Mouse (Mus musculus): ENCODE results near the gene Ky. TPM values are rescaled to one million over a fixed set of nuclear protein-coding genes. Genes with fewer than 3 reads are reported as not detected.

Ky gene
- total and polyA plus RNA-seq, 3 experiments: 0.05 TPM; not detected in 2

GRCm38 (mm10) chr9:102581921-102582469 is 76.4 kb downstream of the Ky start:
- ATAC-seq (ENCODE audit: extremely low read depth, insufficient number of reproducible peaks, low FRiP score, poor library complexity, severe bottlenecking): no peak
- H3K36me3 ChIP-seq (replicated peaks): peaks cover 36% of the 10 kb centered on the region

GRCm38 (mm10) chr9:102587347-102587746 is 81.8 kb downstream of the Ky start:
- TF ChIP-seq GATA1 (IDR thresholded peaks at IDR 0.05; ENCODE audit: borderline replicate concordance, low read length): no peak
- H3K9me3 ChIP-seq (replicated peaks): no peaks in the 10 kb centered on the region
- no peaks in the 10 kb centered on the region for H3K27me3 ChIP-seq (ENCODE audit: insufficient read depth, low read length)
- H3K4me3 ChIP-seq (ENCODE audit: low read depth, low read length): no peak overlapping the region
- ATAC-seq (ENCODE audit: extremely low read depth, insufficient number of reproducible peaks, low FRiP score, poor library complexity, severe bottlenecking) (no peak), DNase-seq (ENCODE audit: low spot score) (no peak)
- H3K4me1 ChIP-seq (ENCODE audit: insufficient read depth, low read depth, low read length): no peaks in the 10 kb centered on the region
- H3K36me3 ChIP-seq (replicated peaks): peaks cover 65% of the 10 kb centered on the region

More at GRCm38 (mm10) chr9:102581921-102582469, 76.4 kb downstream of the Ky start:
- H3K4me1 ChIP-seq (ENCODE audit: insufficient read depth, low read depth, low read length): no peaks in the 10 kb centered on the region
- TF ChIP-seq POLR2AphosphoS5 (IDR thresholded peaks at IDR 0.05; ENCODE audit: insufficient replicate concordance, low read depth, low read length) (no peak), TAL1 (conservative IDR thresholded peaks at IDR 0.05; ENCODE audit: low read depth, low read length) (no peak), GATA2 (IDR thresholded peaks at IDR 0.05; ENCODE audit: borderline replicate concordance, low read depth, low read length) (no peak), CTCF (IDR thresholded peaks at IDR 0.05; ENCODE audit: low read depth, low read length) (no peak), GATA1 (IDR thresholded peaks at IDR 0.05; ENCODE audit: borderline replicate concordance, low read length) (no peak)
- no peaks in the 10 kb centered on the region for H3K9me3 ChIP-seq (replicated peaks)
- H3K27me3 ChIP-seq (ENCODE audit: insufficient read depth, low read length): 0 out of 2 replicates have a peak, but pooled peaks cover 2% of the 10 kb centered on the region
- DNase-seq (ENCODE audit: low spot score): no peak
- H3K4me3 ChIP-seq (ENCODE audit: low read depth, low read length): no peak overlapping the region

GRCm38 (mm10) chr9:102594667-102595393 is 89.3 kb downstream of the Ky start:
- Histone ChIP-seq H3K9me3 (replicated peaks) (no peaks in the 10 kb centered on the region), H3K4me3 (ENCODE audit: low read depth, low read length) (no peak overlapping the region), H3K4me1 (ENCODE audit: insufficient read depth, low read depth, low read length) (0 out of 2 replicates have a peak, but pooled peaks cover 2% of the 10 kb centered on the region), H3K36me3 (replicated peaks) (peaks cover 67% of the 10 kb centered on the region), H3K27me3 (ENCODE audit: insufficient read depth, low read length) (no peaks in the 10 kb centered on the region)
- no peak for TF ChIP-seq CTCF (IDR thresholded peaks at IDR 0.05; ENCODE audit: low read depth, low read length)
- no peak for TF ChIP-seq GATA1 (IDR thresholded peaks at IDR 0.05; ENCODE audit: borderline replicate concordance, low read length)
- TF ChIP-seq GATA2 (IDR thresholded peaks at IDR 0.05; ENCODE audit: borderline replicate concordance, low read depth, low read length): no peak
- TF ChIP-seq POLR2AphosphoS5 (IDR thresholded peaks at IDR 0.05; ENCODE audit: insufficient replicate concordance, low read depth, low read length): no peak
- TF ChIP-seq TAL1 (conservative IDR thresholded peaks at IDR 0.05; ENCODE audit: low read depth, low read length): no peak
- ATAC-seq (ENCODE audit: extremely low read depth, insufficient number of reproducible peaks, low FRiP score, poor library complexity, severe bottlenecking): no peak
- DNase-seq (ENCODE audit: low spot score): no peak

Other genes starting within 250 kb of the Ky start
- not detected in 2 replicates for gene Ephb1, start 151.1 kb upstream of the Ky start, total RNA-seq (2014; fragmentation: Nextera tagmentation)
- gene Ephb1, start 151.1 kb upstream of the Ky start, total RNA-seq (2017): 0.05 and 0.06 TPM in 2 replicates
- not detected in 2 replicates for gene Ephb1, start 151.1 kb upstream of the Ky start, polyA plus RNA-seq (2012)
- gene Anapc13, start 120.5 kb downstream of the Ky start, total RNA-seq (2014; fragmentation: Nextera tagmentation): 36.5 and 39.3 TPM in 2 replicates
- gene Anapc13, start 120.5 kb downstream of the Ky start, total RNA-seq (2017): 103 and 137 TPM in 2 replicates
- 35.0 and 55.8 TPM in 2 replicates for gene Anapc13, start 120.5 kb downstream of the Ky start, polyA plus RNA-seq (2012)
- gene Cep63, start 120.8 kb downstream of the Ky start, total RNA-seq (2014; fragmentation: Nextera tagmentation): 15.0 and 18.8 TPM in 2 replicates
- 28.4 and 34.6 TPM in 2 replicates for gene Cep63, start 120.8 kb downstream of the Ky start, total RNA-seq (2017)
- 9.8 and 15.0 TPM in 2 replicates for gene Cep63, start 120.8 kb downstream of the Ky start, polyA plus RNA-seq (2012)
- gene Amotl2, start 210.9 kb downstream of the Ky start, total RNA-seq (2014; fragmentation: Nextera tagmentation): not detected in 2 replicates
- 0.06 and 1.4 TPM in 2 replicates for gene Amotl2, start 210.9 kb downstream of the Ky start, total RNA-seq (2017)
- not detected in 2 replicates for gene Amotl2, start 210.9 kb downstream of the Ky start, polyA plus RNA-seq (2012)

Measured in G1E (cell line).